Mouse (Mus musculus) gastrocnemius, postnatal 25 days (tissue): Measurements from ENCODE around the gene Vmn1r95. TPM values are rescaled to one million over a fixed set of nuclear protein-coding genes. Genes with fewer than 3 reads are reported as not detected.
"Not testable (repeated sequence)": the region's sequence is repeated elsewhere in the genome, so short reads cannot be mapped to it uniquely, and the experiment has no call there.

Experiments used
- DNase-seq: peaks from one replicate; pipeline ENCODE4 v3.0.0; 2022
- long read RNA-seq, 2 experiments: library from polyadenylated mRNA; stranded (forward); transcript quantifications; one replicate each; pipeline ENCODE4 v2.0.0; 2021
- total RNA-seq, 2 experiments: library from RNA; stranded (reverse); gene quantifications; 1 replicate in 1 of 2; 2 replicates in 1 of 2; pipeline ENCODE4 v1.2.3; 2021

Vmn1r95 gene
- not detected for total RNA-seq
- long read RNA-seq, experiment 1: 0 reads
- long read RNA-seq, experiment 2: 0 reads

- not testable (repeated sequence) for DNase-seq
These were observed at the start of gene Vmn1r95 for GRCm38 (mm10) chr7:20193410-20193809. Gene Vmn1r95, plus strand, starts transcription at chr7:20193710.

GRCm38 (mm10) chr7:20168277-20168676, 25.2 kb upstream of the Vmn1r95 start, which contains the start of gene Vmn1r94:
Gene Vmn1r94, minus strand, starts transcription at chr7:20168377.
- not testable (repeated sequence) for DNase-seq

GRCm38 (mm10) chr7:20205507-20205906, 12.0 kb downstream of the Vmn1r95 start, which contains the start of gene Gm6164:
Gene Gm6164, minus strand, starts transcription at chr7:20205607.
- DNase-seq: not testable (repeated sequence)

GRCm38 (mm10) chr7:20233728-20234127, 40.2 kb downstream of the Vmn1r95 start, which contains the start of gene Gm4498:
Gene Gm4498, minus strand, starts transcription at chr7:20233828.
- not testable (repeated sequence) for DNase-seq

Other genes with a start within 250 kb of the Vmn1r95 start
- not detected for gene Igsf23, start 243.0 kb upstream of the Vmn1r95 start, total RNA-seq
- not detected for gene Ceacam20, start 228.3 kb upstream of the Vmn1r95 start, total RNA-seq
- gene Nlrp9b, start 202.2 kb upstream of the Vmn1r95 start, total RNA-seq: not detected
- not detected for gene Vmn1r91, start 94.0 kb upstream of the Vmn1r95 start, total RNA-seq
- not detected for gene Gm16442, start 71.1 kb upstream of the Vmn1r95 start, total RNA-seq
- gene Vmn1r93, start 54.6 kb upstream of the Vmn1r95 start, total RNA-seq: not detected
- not detected for gene Vmn1r94, start 25.3 kb upstream of the Vmn1r95 start, total RNA-seq
- gene Gm6164, start 11.9 kb downstream of the Vmn1r95 start, total RNA-seq: not detected
- not detected for gene Gm4498, start 40.1 kb downstream of the Vmn1r95 start, total RNA-seq
- not detected for gene Gm5890, start 69.1 kb downstream of the Vmn1r95 start, total RNA-seq
- not detected for gene Gm4133, start 140.4 kb downstream of the Vmn1r95 start, total RNA-seq
- gene Gm5728, start 181.7 kb downstream of the Vmn1r95 start, total RNA-seq: not detected
- not detected for gene Vmn1r100, start 224.2 kb downstream of the Vmn1r95 start, total RNA-seq
- gene Vmn1r101, start 248.9 kb downstream of the Vmn1r95 start, total RNA-seq: not detected